Mouse (Mus musculus) limb, embryonic 14.5 days (tissue): Measurements from ENCODE around the gene Ints6l. TPM values are rescaled to one million over a fixed set of nuclear protein-coding genes. Genes with fewer than 3 reads are reported as not detected.
A peak's percentile ranks its signal among the peaks of the same experiment; 100 is the strongest.

Experiments
- ATAC-seq: fragments of 200-750 bp; cut with Nextera tagmentation; 2 replicates; pipeline ENCODE4 v1.8.0; 2017; ENCODE audit warnings: low read depth, moderate number of reproducible peaks, moderate TSS enrichment; ENCODE audit not compliant: low FRiP score
- DNase-seq: peaks from one replicate; pipeline ENCODE4 v3.0.0-alpha.2; 2015; ENCODE audit warnings: low spot score
- H3K27ac ChIP-seq: fragments of 300-500 bp; sonication (generic); replicated peaks from 2 replicates; pipeline ENCODE4 v1.5.1; 2014; ENCODE audit warnings: low read depth, mild to moderate bottlenecking, low read length, moderate library complexity, mixed read lengths
- H3K27me3 ChIP-seq: fragments of 300-500 bp; sonication (generic); 2 replicates; pipeline ENCODE4 v1.6.1; 2014; ENCODE audit warnings: low read length, mixed read lengths; ENCODE audit not compliant: control insufficient read depth, insufficient read depth
- H3K36me3 ChIP-seq: fragments of 300-500 bp; sonication (generic); 2 replicates; pipeline ENCODE4 v1.6.1; 2014; ENCODE audit warnings: mild to moderate bottlenecking, low read length, moderate library complexity, mixed read lengths; ENCODE audit not compliant: control insufficient read depth, insufficient read depth
- H3K4me1 ChIP-seq: fragments of 300-500 bp; sonication (generic); 2 replicates; pipeline ENCODE4 v1.6.1; 2014; ENCODE audit warnings: antibody characterized with exemption, low read length, mixed read lengths; ENCODE audit not compliant: control insufficient read depth, insufficient read depth
- H3K4me2 ChIP-seq: fragments of 300-500 bp; sonication (generic); replicated peaks from 2 replicates; pipeline ENCODE4 v1.6.1; 2014; ENCODE audit warnings: low read depth, mild to moderate bottlenecking, low read length, moderate library complexity; ENCODE audit not compliant: severe bottlenecking
- H3K4me3 ChIP-seq: fragments of 300-500 bp; sonication (generic); replicated peaks from 2 replicates; pipeline ENCODE4 v1.5.1; 2014; ENCODE audit warnings: low read length
- H3K9ac ChIP-seq: fragments of 300-500 bp; sonication (generic); 2 replicates; pipeline ENCODE4 v1.6.1; 2014; ENCODE audit warnings: mild to moderate bottlenecking, low read depth, low read length, moderate library complexity; ENCODE audit not compliant: severe bottlenecking
- H3K9me3 ChIP-seq: fragments of 300-500 bp; sonication (generic); 2 replicates; pipeline ENCODE4 v1.6.1; 2016; ENCODE audit warnings: low read length; ENCODE audit not compliant: control insufficient read depth
- POLR2A ChIP-seq: fragments of 200-500 bp; IDR thresholded peaks from 2 replicates; pipeline ENCODE4 v1.8.0; 2012; ENCODE audit warnings: inconsistent platforms, mild to moderate bottlenecking, moderate library complexity, borderline replicate concordance; ENCODE audit not compliant: insufficient read depth, insufficient read length; ENCODE audit errors: extremely low read depth
- WGBS: fragments of 180-500 bp; shearing (Covaris S2); extraction: QIAGEN DNeasy Blood & Tissue Kit; methylation state at CpG from one replicate; pipeline ENCODE4 v1.1.7; 2014; 5-methylcytosine and 5-hydroxymethylcytosine counted together
- polyA plus RNA-seq, 2 experiments: library from polyadenylated mRNA; depleted of rRNA in 1 of 2; stranded (reverse) in 1 of 2; unstranded in 1 of 2; fragments of >200 nt; fragmentation: Nextera tagmentation in 1 of 2; extraction: Ambion mirVana in 1 of 2; gene quantifications; 2 replicates each; pipeline versions ENCODE4 v1.2.1 to v1.2.3; 2012 to 2014

The Ints6l gene
- polyA plus RNA-seq, 2 experiments = 27.9 to 104 TPM

- H3K36me3 ChIP-seq = no peaks in the 10 kb centered on the region
- TF ChIP-seq POLR2A = no peak
- H3K9ac ChIP-seq = no peak overlapping the region
- 8% methylated on average over 3 of the region's 3 CpGs for WGBS
- DNase-seq (peak; percentile 15), ATAC-seq (no peak)
- H3K27me3 ChIP-seq = no peaks in the 10 kb centered on the region
- no peak overlapping the region for H3K4me3 ChIP-seq
- H3K9me3 ChIP-seq = no peaks in the 10 kb centered on the region
- H3K4me1 ChIP-seq = no peaks in the 10 kb centered on the region
- H3K4me2 ChIP-seq = no peak overlapping the region
- H3K27ac ChIP-seq = no peak overlapping the region
Measured at GRCm38 (mm10) chrX:56531266-56531665, 76.6 kb downstream of the Ints6l start.

DNA sequence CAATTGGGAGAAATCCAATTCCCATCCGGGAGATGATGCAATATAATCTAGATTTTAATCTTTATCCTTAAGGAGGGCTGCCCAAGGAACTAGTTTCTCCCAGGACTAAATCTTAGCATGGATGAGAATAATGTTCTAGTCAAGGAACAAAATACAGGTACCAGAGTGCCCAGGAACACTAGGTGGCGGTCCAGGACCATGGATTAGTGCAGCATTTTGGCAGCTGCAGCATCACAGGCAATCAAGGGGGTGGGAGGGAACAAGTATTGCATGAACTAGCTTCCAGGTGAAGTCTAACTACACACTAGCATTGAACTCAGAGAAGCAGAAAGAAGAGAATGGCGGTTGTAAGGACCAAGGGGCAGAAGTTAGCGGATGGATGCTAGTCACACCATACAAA, 82.5 kb downstream of the Ints6l start:
- Histone ChIP-seq H3K4me2 (no peak overlapping the region), H3K36me3 (no peaks in the 10 kb centered on the region), H3K27me3 (no peaks in the 10 kb centered on the region), H3K4me3 (no peak overlapping the region), H3K27ac (no peak overlapping the region), H3K9ac (no peak overlapping the region), H3K4me1 (no peaks in the 10 kb centered on the region), H3K9me3 (no peaks in the 10 kb centered on the region)
- 45% methylated on average over 4 of the region's 4 CpGs for WGBS
- DNase-seq (no peak), ATAC-seq (no peak)
- no peak for TF ChIP-seq POLR2A

DNA sequence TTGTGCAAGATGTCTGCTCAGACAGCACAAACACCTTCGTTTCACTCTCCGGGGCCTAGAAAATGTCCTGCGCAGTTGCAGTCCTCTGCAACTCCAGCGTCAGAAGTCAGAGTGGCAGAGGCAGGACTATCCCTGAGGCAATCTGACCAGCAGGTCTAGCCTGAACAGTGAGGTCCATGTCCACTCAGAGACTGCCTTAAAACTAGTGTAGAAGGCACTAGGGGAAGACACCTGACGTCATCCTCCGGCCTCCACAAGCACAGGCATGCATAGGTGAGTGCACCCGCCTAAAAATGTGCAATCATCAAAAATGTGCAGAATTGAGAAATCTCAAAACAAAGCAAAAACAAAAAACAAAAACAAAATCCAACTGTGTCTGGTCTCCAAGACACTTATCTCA, 94.8 kb downstream of the Ints6l start, which contains the start of gene Gm648:
Gene Gm648 (minus strand): TSS at position 101 of the 400 bp plus-strand sequence.
- Histone ChIP-seq H3K27me3 (no peaks in the 10 kb centered on the region), H3K4me1 (no peaks in the 10 kb centered on the region), H3K9ac (no peak within 1 kb of the TSS), H3K4me3 (no peak within 1 kb of the TSS), H3K27ac (no peak within 1 kb of the TSS), H3K4me2 (no peak within 1 kb of the TSS), H3K36me3 (no peaks in the 10 kb centered on the region), H3K9me3 (no peaks in the 10 kb centered on the region)
- ATAC-seq = no peak
- WGBS = 87% methylated on average over 7 of the region's 7 CpGs
- no peak for DNase-seq
- no peak for TF ChIP-seq POLR2A

GRCm38 (mm10) chrX:56553584-56553983, 98.9 kb downstream of the Ints6l start:
- no peaks in the 10 kb centered on the region for H3K27me3 ChIP-seq
- H3K4me2 ChIP-seq = no peak overlapping the region

More at GRCm38 (mm10) chrX:56553584-56553983, 98.9 kb downstream of the Ints6l start:
- no peak for TF ChIP-seq POLR2A
- ATAC-seq (no peak), DNase-seq (no peak)
- H3K36me3 ChIP-seq = no peaks in the 10 kb centered on the region
- H3K27ac ChIP-seq = no peak overlapping the region
- WGBS = 86% methylated on average over 3 of the region's 3 CpGs
- H3K4me3 ChIP-seq = no peak overlapping the region
- no peak overlapping the region for H3K9ac ChIP-seq
- no peaks in the 10 kb centered on the region for H3K4me1 ChIP-seq
- H3K9me3 ChIP-seq = no peaks in the 10 kb centered on the region

Other genes with a start within 250 kb of the Ints6l start
- gene Gm773, start 242.0 kb upstream of the Ints6l start, polyA plus RNA-seq (2012; rRNA removed) = not detected in 2 replicates
- not detected in 2 replicates for gene Gm773, start 242.0 kb upstream of the Ints6l start, polyA plus RNA-seq (2014; fragmentation: Nextera tagmentation; extraction: Ambion mirVana)
- 6.1 and 6.2 TPM in 2 replicates for gene Zfp449, start 108.5 kb upstream of the Ints6l start, polyA plus RNA-seq (2012; rRNA removed)
- 9.9 and 10.4 TPM in 2 replicates for gene Zfp449, start 108.5 kb upstream of the Ints6l start, polyA plus RNA-seq (2014; fragmentation: Nextera tagmentation; extraction: Ambion mirVana)
- gene Smim10l2a, start 80.3 kb upstream of the Ints6l start, polyA plus RNA-seq (2012; rRNA removed) = 4.0 and 4.5 TPM in 2 replicates
- gene Smim10l2a, start 80.3 kb upstream of the Ints6l start, polyA plus RNA-seq (2014; fragmentation: Nextera tagmentation; extraction: Ambion mirVana) = 3.8 and 5.7 TPM in 2 replicates
- not detected in 2 replicates for gene Gm2174, start 6.9 kb upstream of the Ints6l start, polyA plus RNA-seq (2012; rRNA removed)
- 2.5 and 3.3 TPM in 2 replicates for gene Gm2174, start 6.9 kb upstream of the Ints6l start, polyA plus RNA-seq (2014; fragmentation: Nextera tagmentation; extraction: Ambion mirVana)
- not detected in 2 replicates for gene Gm10477, start 69.9 kb downstream of the Ints6l start, polyA plus RNA-seq (2012; rRNA removed)
- gene Gm10477, start 69.9 kb downstream of the Ints6l start, polyA plus RNA-seq (2014; fragmentation: Nextera tagmentation; extraction: Ambion mirVana) = not detected in 2 replicates
- 0.14 TPM in 1 of 2 replicates, not detected in the other for gene Gm648, start 94.7 kb downstream of the Ints6l start, polyA plus RNA-seq (2012; rRNA removed)
- gene Gm648, start 94.7 kb downstream of the Ints6l start, polyA plus RNA-seq (2014; fragmentation: Nextera tagmentation; extraction: Ambion mirVana) = not detected in 2 replicates
- gene Mmgt1, start 143.2 kb downstream of the Ints6l start, polyA plus RNA-seq (2012; rRNA removed) = 17.6 and 17.9 TPM in 2 replicates
- gene Mmgt1, start 143.2 kb downstream of the Ints6l start, polyA plus RNA-seq (2014; fragmentation: Nextera tagmentation; extraction: Ambion mirVana) = 21.1 and 24.1 TPM in 2 replicates
- 16.1 and 17.0 TPM in 2 replicates for gene Slc9a6, start 154.9 kb downstream of the Ints6l start, polyA plus RNA-seq (2012; rRNA removed)
- gene Slc9a6, start 154.9 kb downstream of the Ints6l start, polyA plus RNA-seq (2014; fragmentation: Nextera tagmentation; extraction: Ambion mirVana) = 11.8 and 13.1 TPM in 2 replicates